Mouse (Mus musculus): ENCODE results near the gene Trim62.

GRCm38 (mm10) chr4:128958849-128959248, 75.5 kb downstream of the Trim62 start:
- TF ChIP-seq CTCF (IDR thresholded peaks at IDR 0.05; ENCODE audit: control insufficient read depth, insufficient read depth, insufficient read length) (no peak), FOSL1 (IDR thresholded peaks at IDR 0.05; ENCODE audit: insufficient read depth, low read length, poor library complexity, severe bottlenecking) (no peak), MYOD1 (IDR thresholded peaks at IDR 0.05; ENCODE audit: control insufficient read depth, insufficient read length, low read depth) (no peak)
